Mouse (Mus musculus) hindbrain, embryonic 15.5 days (tissue): Measurements from ENCODE around the gene Olfr473. TPM values are rescaled to one million over a fixed set of nuclear protein-coding genes. Genes with fewer than 3 reads are reported as not detected.
"Not testable (repeated sequence)": the region's sequence is repeated elsewhere in the genome, so short reads cannot be mapped to it uniquely, and the experiment has no call there.

ENCODE experiments used
- ATAC-seq: fragments of 200-750 bp; cut with Nextera tagmentation; 2 replicates; pipeline ENCODE4 v1.8.0; 2017; ENCODE audit warnings: low read depth, moderate number of reproducible peaks, moderate TSS enrichment; ENCODE audit not compliant: low FRiP score
- H3K27ac ChIP-seq: fragments of 300-500 bp; sonication (generic); replicated peaks from 2 replicates; pipeline ENCODE4 v1.5.1; 2015; ENCODE audit warnings: mild to moderate bottlenecking, inconsistent platforms
- H3K27me3 ChIP-seq: fragments of 300-500 bp; sonication (generic); 2 replicates; pipeline ENCODE4 v1.6.1; 2015; ENCODE audit warnings: control low read depth, inconsistent platforms
- H3K36me3 ChIP-seq: fragments of 300-500 bp; sonication (generic); 2 replicates; pipeline ENCODE4 v1.6.1; 2015; ENCODE audit warnings: control low read depth, inconsistent platforms
- H3K4me1 ChIP-seq: fragments of 300-500 bp; sonication (generic); replicated peaks from 2 replicates; pipeline ENCODE4 v1.6.1; 2015; ENCODE audit warnings: control low read depth, inconsistent platforms
- H3K4me2 ChIP-seq: fragments of 300-500 bp; sonication (generic); 2 replicates; pipeline ENCODE4 v1.6.1; 2015; ENCODE audit warnings: moderate library complexity, mild to moderate bottlenecking, inconsistent platforms
- H3K4me3 ChIP-seq: fragments of 300-500 bp; sonication (generic); 2 replicates; pipeline ENCODE4 v1.5.1; 2015; ENCODE audit warnings: mild to moderate bottlenecking, inconsistent platforms
- H3K9ac ChIP-seq: fragments of 300-500 bp; sonication (generic); 2 replicates; pipeline ENCODE4 v1.6.1; 2015; ENCODE audit warnings: inconsistent platforms
- H3K9me3 ChIP-seq: fragments of 300-500 bp; sonication (generic); 2 replicates; pipeline ENCODE4 v1.6.1; 2016; ENCODE audit warnings: control low read depth, inconsistent platforms
- WGBS: fragments of 180-500 bp; shearing (Covaris S2); methylation state at CpG from one replicate; pipeline ENCODE4 v1.1.7; 2015; 5-methylcytosine and 5-hydroxymethylcytosine counted together
- polyA plus RNA-seq: library from polyadenylated mRNA; unstranded; fragments of >200 nt; fragmentation: Nextera tagmentation; extraction: Ambion mirVana; gene quantifications from 2 replicates; pipeline ENCODE4 v1.2.1, GENCODE M21; 2015

Gene Olfr473
- polyA plus RNA-seq, result not detected in 2 replicates

- Histone ChIP-seq H3K4me1 (no peaks in the 10 kb centered on the region), H3K9ac (no peak within 1 kb of the TSS), H3K27ac (no peak within 1 kb of the TSS), H3K27me3 (no peaks in the 10 kb centered on the region), H3K9me3 (no peaks in the 10 kb centered on the region), H3K36me3 (no peaks in the 10 kb centered on the region), H3K4me3 (no peak within 1 kb of the TSS), H3K4me2 (no peak within 1 kb of the TSS)
- ATAC-seq, result no peak
- WGBS, result 97% methylated on average over 1 of the region's 1 CpGs
These were observed at the start of gene Olfr473 for GRCm38 (mm10) chr7:107930146-107930545. Olfr473 (plus strand) TSS chr7:107930446.

GRCm38 (mm10) chr7:107897602-107898001, 32.6 kb upstream of the Olfr473 start, which contains the start of gene Olfr472:
Olfr472 (plus strand) TSS chr7:107897902.
- H3K4me2 ChIP-seq, result no peak within 1 kb of the TSS
- no peak within 1 kb of the TSS for H3K9ac ChIP-seq
- H3K4me1 ChIP-seq, result no peaks in the 10 kb centered on the region
- H3K9me3 ChIP-seq, result no peaks in the 10 kb centered on the region
- no peak within 1 kb of the TSS for H3K4me3 ChIP-seq
- no peak within 1 kb of the TSS for H3K27ac ChIP-seq
- no peak for ATAC-seq
- H3K27me3 ChIP-seq, result no peaks in the 10 kb centered on the region
- H3K36me3 ChIP-seq, result no peaks in the 10 kb centered on the region

- not testable (repeated sequence) for H3K36me3 ChIP-seq, H3K4me3 ChIP-seq, H3K4me2 ChIP-seq, H3K27ac ChIP-seq, H3K9ac ChIP-seq, H3K4me1 ChIP-seq, H3K27me3 ChIP-seq, ATAC-seq, H3K9me3 ChIP-seq
- WGBS, result 97% methylated on average over 12 of the region's 12 CpGs
These were observed 22.3 kb downstream of the Olfr473 start for GRCm38 (mm10) chr7:107952539-107952938.

- no peak for ATAC-seq
- WGBS, result 97% methylated on average over 1 of the region's 1 CpGs
- no peaks in the 10 kb centered on the region for H3K9me3 ChIP-seq
- H3K9ac ChIP-seq, result no peak within 1 kb of the TSS
- H3K4me2 ChIP-seq, result no peak within 1 kb of the TSS
- no peak within 1 kb of the TSS for H3K4me3 ChIP-seq
- H3K27me3 ChIP-seq, result no peaks in the 10 kb centered on the region
- no peak within 1 kb of the TSS for H3K27ac ChIP-seq
- H3K4me1 ChIP-seq, result no peaks in the 10 kb centered on the region
- H3K36me3 ChIP-seq, result no peaks in the 10 kb centered on the region
These were observed 24.1 kb downstream of the Olfr473 start, which contains the start of gene Olfr474 for GRCm38 (mm10) chr7:107954343-107954742. Olfr474 (plus strand) TSS chr7:107954643.

- Histone ChIP-seq H3K9me3 (no peaks in the 10 kb centered on the region), H3K4me3 (no peak within 1 kb of the TSS), H3K4me2 (no peak within 1 kb of the TSS), H3K4me1 (no peaks in the 10 kb centered on the region), H3K27ac (no peak within 1 kb of the TSS), H3K36me3 (no peaks in the 10 kb centered on the region), H3K9ac (no peak within 1 kb of the TSS), H3K27me3 (no peaks in the 10 kb centered on the region)
- ATAC-seq, result no peak
- 69% methylated on average over 1 of the region's 1 CpGs for WGBS
These were observed 34.3 kb downstream of the Olfr473 start, which contains the start of gene Olfr476 for GRCm38 (mm10) chr7:107964503-107964902. Olfr476 (plus strand) TSS chr7:107964803.

Other genes with a start within 250 kb of the Olfr473 start
- gene Cyb5r2, start 172.4 kb upstream of the Olfr473 start, polyA plus RNA-seq, result 0.13 TPM in 2 replicates
- not detected in 2 replicates for gene Ovch2, start 129.2 kb upstream of the Olfr473 start, polyA plus RNA-seq
- not detected in 2 replicates for gene Olfr467, start 118.2 kb upstream of the Olfr473 start, polyA plus RNA-seq
- gene Olfr469, start 104.9 kb upstream of the Olfr473 start, polyA plus RNA-seq, result not detected in 2 replicates
- gene Olfr470, start 83.0 kb upstream of the Olfr473 start, polyA plus RNA-seq, result not detected in 2 replicates
- 0.03 TPM in 1 of 2 replicates, not detected in the other for gene Olfr472, start 32.5 kb upstream of the Olfr473 start, polyA plus RNA-seq
- gene Olfr474, start 24.2 kb downstream of the Olfr473 start, polyA plus RNA-seq, result not detected in 2 replicates
- gene Olfr476, start 34.4 kb downstream of the Olfr473 start, polyA plus RNA-seq, result not detected in 2 replicates
- gene Olfr477, start 56.2 kb downstream of the Olfr473 start, polyA plus RNA-seq, result not detected in 2 replicates
- not detected in 2 replicates for gene Olfr478, start 103.5 kb downstream of the Olfr473 start, polyA plus RNA-seq
- not detected in 2 replicates for gene Olfr479, start 120.2 kb downstream of the Olfr473 start, polyA plus RNA-seq
- gene Olfr480, start 136.9 kb downstream of the Olfr473 start, polyA plus RNA-seq, result not detected in 2 replicates
- not detected in 2 replicates for gene Olfr481, start 149.4 kb downstream of the Olfr473 start, polyA plus RNA-seq
- 0.07 TPM in 1 of 2 replicates, not detected in the other for gene Olfr482, start 167.1 kb downstream of the Olfr473 start, polyA plus RNA-seq
- gene Olfr483, start 170.4 kb downstream of the Olfr473 start, polyA plus RNA-seq, result not detected in 2 replicates
- gene Olfr484, start 197.0 kb downstream of the Olfr473 start, polyA plus RNA-seq, result not detected in 2 replicates
- gene Olfr485, start 229.4 kb downstream of the Olfr473 start, polyA plus RNA-seq, result not detected in 2 replicates
- not detected in 2 replicates for gene Olfr486, start 242.3 kb downstream of the Olfr473 start, polyA plus RNA-seq